Mouse (Mus musculus) hindbrain, embryonic 15.5 days (tissue): ENCODE measurements around the gene Rai1. TPM values are rescaled to one million over a fixed set of nuclear protein-coding genes. Genes with fewer than 3 reads are reported as not detected.

Experiments used
- ATAC-seq: fragments of 200-750 bp; cut with Nextera tagmentation; 2 replicates; pipeline ENCODE4 v1.8.0; 2017; ENCODE audit warnings: low read depth, moderate number of reproducible peaks, moderate TSS enrichment; ENCODE audit not compliant: low FRiP score
- H3K27ac ChIP-seq: fragments of 300-500 bp; sonication (generic); replicated peaks from 2 replicates; pipeline ENCODE4 v1.5.1; 2015; ENCODE audit warnings: mild to moderate bottlenecking, inconsistent platforms
- H3K27me3 ChIP-seq: fragments of 300-500 bp; sonication (generic); 2 replicates; pipeline ENCODE4 v1.6.1; 2015; ENCODE audit warnings: control low read depth, inconsistent platforms
- H3K36me3 ChIP-seq: fragments of 300-500 bp; sonication (generic); 2 replicates; pipeline ENCODE4 v1.6.1; 2015; ENCODE audit warnings: control low read depth, inconsistent platforms
- H3K4me1 ChIP-seq: fragments of 300-500 bp; sonication (generic); replicated peaks from 2 replicates; pipeline ENCODE4 v1.6.1; 2015; ENCODE audit warnings: control low read depth, inconsistent platforms
- H3K4me2 ChIP-seq: fragments of 300-500 bp; sonication (generic); 2 replicates; pipeline ENCODE4 v1.6.1; 2015; ENCODE audit warnings: moderate library complexity, mild to moderate bottlenecking, inconsistent platforms
- H3K4me3 ChIP-seq: fragments of 300-500 bp; sonication (generic); 2 replicates; pipeline ENCODE4 v1.5.1; 2015; ENCODE audit warnings: mild to moderate bottlenecking, inconsistent platforms
- H3K9ac ChIP-seq: fragments of 300-500 bp; sonication (generic); 2 replicates; pipeline ENCODE4 v1.6.1; 2015; ENCODE audit warnings: inconsistent platforms
- H3K9me3 ChIP-seq: fragments of 300-500 bp; sonication (generic); 2 replicates; pipeline ENCODE4 v1.6.1; 2016; ENCODE audit warnings: control low read depth, inconsistent platforms
- WGBS: fragments of 180-500 bp; shearing (Covaris S2); methylation state at CpG from one replicate; pipeline ENCODE4 v1.1.7; 2015; 5-methylcytosine and 5-hydroxymethylcytosine counted together
- polyA plus RNA-seq: library from polyadenylated mRNA; unstranded; fragments of >200 nt; fragmentation: Nextera tagmentation; extraction: Ambion mirVana; gene quantifications from 2 replicates; pipeline ENCODE4 v1.2.1, GENCODE M21; 2015

The Rai1 gene
- polyA plus RNA-seq: 32.5 and 33.2 TPM in 2 replicates

GRCm38 (mm10) chr11:60104810-60105592 lies at the start of gene Rai1:
Rai1 (plus strand) TSS chr11:60105013.
- under 1% methylated on average over 82 of the region's 105 CpGs for WGBS
- Histone ChIP-seq H3K4me2 (peak within 1 kb of the TSS; percentile 85), H3K36me3 (no peaks in the 10 kb centered on the region), H3K27ac (peak within 1 kb of the TSS; percentile 89), H3K4me3 (peak within 1 kb of the TSS; percentile 93), H3K27me3 (no peaks in the 10 kb centered on the region), H3K4me1 (peaks cover 43% of the 10 kb centered on the region), H3K9me3 (no peaks in the 10 kb centered on the region), H3K9ac (peak within 1 kb of the TSS; percentile 100)
- ATAC-seq: peak; percentile 82

GRCm38 (mm10) chr11:60056520-60056919 lies 48.3 kb upstream of the Rai1 start:
- Histone ChIP-seq H3K27me3 (no peaks in the 10 kb centered on the region), H3K36me3 (no peaks in the 10 kb centered on the region), H3K4me3 (no peak overlapping the region), H3K9me3 (no peaks in the 10 kb centered on the region), H3K27ac (no peak overlapping the region), H3K9ac (no peak overlapping the region), H3K4me2 (no peak overlapping the region), H3K4me1 (no peaks in the 10 kb centered on the region)
- no peak for ATAC-seq
- 83% methylated on average over 6 of the region's 6 CpGs for WGBS

- no peak overlapping the region for H3K27ac ChIP-seq
- H3K27me3 ChIP-seq: no peaks in the 10 kb centered on the region
- no peak overlapping the region for H3K4me3 ChIP-seq
- no peak overlapping the region for H3K9ac ChIP-seq
- no peaks in the 10 kb centered on the region for H3K4me1 ChIP-seq
- no peak for ATAC-seq
- no peak overlapping the region for H3K4me2 ChIP-seq
- no peaks in the 10 kb centered on the region for H3K9me3 ChIP-seq
- H3K36me3 ChIP-seq: no peaks in the 10 kb centered on the region
- 74% methylated on average over 2 of the region's 2 CpGs for WGBS
These were observed 46.8 kb upstream of the Rai1 start for GRCm38 (mm10) chr11:60057987-60058386.

GRCm38 (mm10) chr11:60058441-60058840 lies 46.4 kb upstream of the Rai1 start:
- Histone ChIP-seq H3K9me3 (no peaks in the 10 kb centered on the region), H3K27me3 (no peaks in the 10 kb centered on the region), H3K4me3 (no peak overlapping the region), H3K4me2 (no peak overlapping the region), H3K9ac (no peak overlapping the region), H3K36me3 (no peaks in the 10 kb centered on the region), H3K27ac (no peak overlapping the region), H3K4me1 (no peaks in the 10 kb centered on the region)
- 84% methylated on average over 10 of the region's 10 CpGs for WGBS
- ATAC-seq: no peak

- 98% methylated on average over 2 of the region's 2 CpGs for WGBS
- H3K4me2 ChIP-seq: no peak overlapping the region
- no peaks in the 10 kb centered on the region for H3K27me3 ChIP-seq
- no peaks in the 10 kb centered on the region for H3K9me3 ChIP-seq
- H3K4me1 ChIP-seq: no peaks in the 10 kb centered on the region
- no peak overlapping the region for H3K9ac ChIP-seq
- H3K4me3 ChIP-seq: no peak overlapping the region
- H3K36me3 ChIP-seq: no peaks in the 10 kb centered on the region
- no peak overlapping the region for H3K27ac ChIP-seq
- no peak for ATAC-seq
These were observed 44.8 kb upstream of the Rai1 start for GRCm38 (mm10) chr11:60060026-60060425.

- Histone ChIP-seq H3K9ac (no peak overlapping the region), H3K27ac (no peak overlapping the region), H3K4me3 (no peak overlapping the region), H3K27me3 (no peaks in the 10 kb centered on the region), H3K9me3 (no peaks in the 10 kb centered on the region), H3K4me1 (no peaks in the 10 kb centered on the region), H3K36me3 (no peaks in the 10 kb centered on the region), H3K4me2 (no peak overlapping the region)
- no peak for ATAC-seq
- 75% methylated on average over 4 of the region's 4 CpGs for WGBS
These were observed 43.3 kb upstream of the Rai1 start for GRCm38 (mm10) chr11:60061504-60062006.

GRCm38 (mm10) chr11:60065267-60065666 lies 39.5 kb upstream of the Rai1 start:
- no peak overlapping the region for H3K9ac ChIP-seq
- no peak for ATAC-seq
- H3K27me3 ChIP-seq: no peaks in the 10 kb centered on the region
- H3K4me2 ChIP-seq: no peak overlapping the region
- no peak overlapping the region for H3K4me3 ChIP-seq
- 50% methylated on average over 1 of the region's 1 CpGs for WGBS
- no peaks in the 10 kb centered on the region for H3K4me1 ChIP-seq
- no peak overlapping the region for H3K27ac ChIP-seq
- no peaks in the 10 kb centered on the region for H3K36me3 ChIP-seq
- H3K9me3 ChIP-seq: no peaks in the 10 kb centered on the region

- Histone ChIP-seq H3K9ac (no peak overlapping the region), H3K27me3 (no peaks in the 10 kb centered on the region), H3K4me2 (no peak overlapping the region), H3K4me1 (no peaks in the 10 kb centered on the region), H3K4me3 (no peak overlapping the region), H3K27ac (no peak overlapping the region), H3K9me3 (no peaks in the 10 kb centered on the region), H3K36me3 (no peaks in the 10 kb centered on the region)
- whole genome bisulfite sequencing: 92% methylated on average over 4 of the region's 4 CpGs
- ATAC-seq: no peak
These were observed 37.2 kb upstream of the Rai1 start for GRCm38 (mm10) chr11:60067646-60068045.

- Histone ChIP-seq H3K36me3 (no peaks in the 10 kb centered on the region), H3K4me1 (no peaks in the 10 kb centered on the region)
- no peak for ATAC-seq
These were observed 36.2 kb upstream of the Rai1 start for GRCm38 (mm10) chr11:60068631-60069030.

GRCm38 (mm10) chr11:60070599-60070998 lies 34.2 kb upstream of the Rai1 start:
- no peaks in the 10 kb centered on the region for H3K36me3 ChIP-seq
- no peaks in the 10 kb centered on the region for H3K27me3 ChIP-seq
- 38% methylated on average over 8 of the region's 8 CpGs for WGBS
- H3K9me3 ChIP-seq: no peaks in the 10 kb centered on the region
- H3K4me2 ChIP-seq: no peak overlapping the region
- no peaks in the 10 kb centered on the region for H3K4me1 ChIP-seq
- H3K4me3 ChIP-seq: no peak overlapping the region
- no peak for ATAC-seq
- no peak overlapping the region for H3K9ac ChIP-seq
- H3K27ac ChIP-seq: no peak overlapping the region

More at GRCm38 (mm10) chr11:60068631-60069030, 36.2 kb upstream of the Rai1 start:
- no peak overlapping the region for H3K4me2 ChIP-seq
- no peaks in the 10 kb centered on the region for H3K9me3 ChIP-seq
- H3K9ac ChIP-seq: no peak overlapping the region
- H3K4me3 ChIP-seq: no peak overlapping the region
- H3K27ac ChIP-seq: no peak overlapping the region
- H3K27me3 ChIP-seq: no peaks in the 10 kb centered on the region

GRCm38 (mm10) chr11:60071221-60071620 lies 33.6 kb upstream of the Rai1 start:
- no peaks in the 10 kb centered on the region for H3K9me3 ChIP-seq
- no peaks in the 10 kb centered on the region for H3K36me3 ChIP-seq
- no peaks in the 10 kb centered on the region for H3K27me3 ChIP-seq
- H3K27ac ChIP-seq: no peak overlapping the region
- no peaks in the 10 kb centered on the region for H3K4me1 ChIP-seq
- ATAC-seq: no peak
- H3K4me2 ChIP-seq: no peak overlapping the region
- 94% methylated on average over 6 of the region's 6 CpGs for WGBS
- H3K4me3 ChIP-seq: no peak overlapping the region
- H3K9ac ChIP-seq: no peak overlapping the region

GRCm38 (mm10) chr11:60073121-60073520 lies 31.7 kb upstream of the Rai1 start:
- Histone ChIP-seq H3K36me3 (no peaks in the 10 kb centered on the region), H3K4me2 (no peak overlapping the region), H3K4me3 (no peak overlapping the region), H3K9ac (no peak overlapping the region), H3K27ac (no peak overlapping the region), H3K27me3 (no peaks in the 10 kb centered on the region), H3K4me1 (no peaks in the 10 kb centered on the region), H3K9me3 (no peaks in the 10 kb centered on the region)
- ATAC-seq: no peak
